Mouse (Mus musculus) heart, postnatal 0 days (tissue): Measurements from ENCODE around the gene Olfr49. TPM values are rescaled to one million over a fixed set of nuclear protein-coding genes. Genes with fewer than 3 reads are reported as not detected.

ENCODE experiments used
- ATAC-seq: fragments of 200-750 bp; cut with Nextera tagmentation; 2 replicates; pipeline ENCODE4 v1.8.0; 2017; ENCODE audit warnings: low read depth, moderate number of reproducible peaks, moderate library complexity; ENCODE audit not compliant: insufficient read depth
- DNase-seq: peaks from one replicate; pipeline ENCODE4 v3.0.0-alpha.2; 2016; ENCODE audit warnings: low spot score
- H3K27ac ChIP-seq: fragments of 300-500 bp; sonication (generic); 2 replicates; pipeline ENCODE4 v1.5.1; 2014; ENCODE audit warnings: low read depth, mild to moderate bottlenecking
- H3K27me3 ChIP-seq: fragments of 300-500 bp; sonication (generic); 2 replicates; pipeline ENCODE4 v1.6.1; 2014; ENCODE audit warnings: low read length, mixed read lengths; ENCODE audit not compliant: control insufficient read depth, insufficient read depth
- H3K36me3 ChIP-seq: fragments of 300-500 bp; sonication (generic); replicated peaks from 2 replicates; pipeline ENCODE4 v1.6.1; 2014; ENCODE audit warnings: low read length, mixed read lengths; ENCODE audit not compliant: control insufficient read depth, insufficient read depth
- H3K4me1 ChIP-seq: fragments of 300-500 bp; sonication (generic); 2 replicates; pipeline ENCODE4 v1.6.1; 2014; ENCODE audit warnings: antibody characterized with exemption; ENCODE audit not compliant: control insufficient read depth, insufficient read depth
- H3K4me2 ChIP-seq: fragments of 300-500 bp; sonication (generic); 2 replicates; pipeline ENCODE4 v1.6.1; 2014; ENCODE audit warnings: low read depth, mild to moderate bottlenecking, low read length, moderate library complexity
- H3K4me3 ChIP-seq: fragments of 300-500 bp; sonication (generic); 2 replicates; pipeline ENCODE4 v1.5.1; 2014; ENCODE audit warnings: low read depth, low read length
- H3K9ac ChIP-seq: fragments of 300-500 bp; sonication (generic); replicated peaks from 2 replicates; pipeline ENCODE4 v1.6.1; 2014; ENCODE audit warnings: low read depth, low read length, mixed read lengths
- H3K9me3 ChIP-seq: fragments of 300-500 bp; sonication (generic); replicated peaks from 2 replicates; pipeline ENCODE4 v1.6.1; 2016; ENCODE audit warnings: low read length; ENCODE audit not compliant: control insufficient read depth
- CTCF ChIP-seq: IDR thresholded peaks from 2 replicates; pipeline ENCODE4 v1.5.1; 2016; ENCODE audit warnings: antibody characterized with exemption, control low read depth, low read depth
- EP300 ChIP-seq: IDR thresholded peaks from 2 replicates; pipeline ENCODE4 v1.6.1; 2016; ENCODE audit warnings: antibody characterized with exemption, low read depth
- WGBS: fragments of 180-500 bp; shearing (Covaris S2); extraction: QIAGEN DNeasy Blood & Tissue Kit; methylation state at CpG from one replicate; pipeline ENCODE4 v1.1.7; 2014; 5-methylcytosine and 5-hydroxymethylcytosine counted together
- polyA plus RNA-seq: library from polyadenylated mRNA; unstranded; fragments of >200 nt; fragmentation: Nextera tagmentation; extraction: Ambion mirVana; gene quantifications from 2 replicates; pipeline ENCODE4 v1.2.1, GENCODE M21; 2015
- total RNA-seq: library from RNA; depleted of rRNA; stranded (reverse); fragments of >200 nt; gene quantifications from 2 replicates; pipeline ENCODE4 v1.2.3, GENCODE M21; 2014; ENCODE audit warnings: low replicate concordance

The Olfr49 gene
- total and polyA plus RNA-seq, 2 experiments from 2014 or later = not detected

- Histone ChIP-seq H3K9ac (peak overlapping the region; percentile 79; the same call in 1 of the 2 replicates), H3K4me2 (peak overlapping the region; percentile 79), H3K27ac (no peak overlapping the region), H3K4me1 (peaks cover 20% of the 10 kb centered on the region), H3K4me3 (peak overlapping the region; percentile 82), H3K9me3 (no peaks in the 10 kb centered on the region), H3K27me3 (no peaks in the 10 kb centered on the region), H3K36me3 (peaks cover 28% of the 10 kb centered on the region)
- ATAC-seq = no peak
- WGBS = 60% methylated on average over 2 of the region's 2 CpGs
- DNase-seq = no peak
- TF ChIP-seq CTCF (no peak), EP300 (no peak)
Observed at GRCm38 (mm10) chr14:54260196-54260595, 24.5 kb downstream of the Olfr49 start.

- Histone ChIP-seq H3K36me3 (peaks cover 26% of the 10 kb centered on the region), H3K4me1 (peaks cover 25% of the 10 kb centered on the region), H3K9me3 (no peaks in the 10 kb centered on the region), H3K4me3 (peak overlapping the region; percentile 82), H3K4me2 (peak overlapping the region; percentile 79), H3K27me3 (no peaks in the 10 kb centered on the region), H3K27ac (peak overlapping the region; percentile 88), H3K9ac (peak overlapping the region; percentile 79)
- ATAC-seq (no peak), DNase-seq (no peak)
- 21% methylated on average over 8 of the region's 8 CpGs for WGBS
- TF ChIP-seq EP300 = no peak
- TF ChIP-seq CTCF = no peak
Observed at GRCm38 (mm10) chr14:54259722-54260085, 25.0 kb downstream of the Olfr49 start.

GRCm38 (mm10) chr14:54259003-54259721 lies 25.6 kb downstream of the Olfr49 start:
- no peaks in the 10 kb centered on the region for H3K27me3 ChIP-seq
- H3K9ac ChIP-seq = peak overlapping the region; percentile 79
- H3K36me3 ChIP-seq = peaks cover 24% of the 10 kb centered on the region
- peak overlapping the region; percentile 79 for H3K4me2 ChIP-seq
- TF ChIP-seq CTCF = no peak
- TF ChIP-seq EP300 = no peak
- peak overlapping the region; percentile 88 for H3K27ac ChIP-seq
- H3K4me3 ChIP-seq = peak overlapping the region; percentile 82
- DNase-seq (peak; percentile 95), ATAC-seq (peak; percentile 95)
- peaks cover 26% of the 10 kb centered on the region for H3K4me1 ChIP-seq
- H3K9me3 ChIP-seq = no peaks in the 10 kb centered on the region
- WGBS = under 1% methylated on average over 35 of the region's 35 CpGs

- H3K36me3 ChIP-seq = peaks cover 15% of the 10 kb centered on the region
- ATAC-seq (no peak), DNase-seq (no peak)
- no peaks in the 10 kb centered on the region for H3K9me3 ChIP-seq
- no peak overlapping the region for H3K4me2 ChIP-seq
- TF ChIP-seq EP300 (no peak), CTCF (no peak)
- WGBS = 69% methylated on average over 7 of the region's 7 CpGs
- no peak overlapping the region for H3K9ac ChIP-seq
- no peak overlapping the region for H3K4me3 ChIP-seq
- H3K27ac ChIP-seq = no peak overlapping the region
- H3K4me1 ChIP-seq = peaks cover 26% of the 10 kb centered on the region
- H3K27me3 ChIP-seq = no peaks in the 10 kb centered on the region
Observed at GRCm38 (mm10) chr14:54258131-54258670, 26.5 kb downstream of the Olfr49 start.

- TF ChIP-seq CTCF (no peak), EP300 (no peak)
- Histone ChIP-seq H3K36me3 (no peaks in the 10 kb centered on the region), H3K9me3 (no peaks in the 10 kb centered on the region), H3K9ac (peak overlapping the region; percentile 68), H3K27me3 (no peaks in the 10 kb centered on the region), H3K27ac (peak overlapping the region; percentile 92), H3K4me3 (peak overlapping the region; percentile 82), H3K4me1 (peaks cover 27% of the 10 kb centered on the region), H3K4me2 (peak overlapping the region; percentile 81)
- WGBS = 38% methylated on average over 12 of the region's 12 CpGs
- DNase-seq = peak; percentile 34
- no peak for ATAC-seq
Observed at GRCm38 (mm10) chr14:54254670-54255202, 30.0 kb downstream of the Olfr49 start.
